Mouse (Mus musculus) spleen, adult 2 months (tissue): ENCODE results near the gene Xylt1.

ENCODE experiments used
- CTCF ChIP-seq: fragments of 200-500 bp; IDR thresholded peaks from 2 replicates; pipeline ENCODE4 v1.5.1; 2011; ENCODE audit warnings: mild to moderate bottlenecking, inconsistent platforms; ENCODE audit not compliant: insufficient read depth, insufficient read length, insufficient replicate concordance; ENCODE audit errors: extremely low read depth
- POLR2A ChIP-seq: fragments of 200-500 bp; IDR thresholded peaks from 2 replicates; pipeline ENCODE4 v1.6.1; 2011; ENCODE audit warnings: low read depth, low read length, inconsistent platforms

GRCm38 (mm10) chr7:117503714-117504113 lies 122.9 kb downstream of the Xylt1 start:
- no peak for TF ChIP-seq POLR2A
- no peak for TF ChIP-seq CTCF
